Mouse (Mus musculus): Measurements from ENCODE around the gene Bdnf. TPM values are rescaled to one million over a fixed set of nuclear protein-coding genes. Genes with fewer than 3 reads are reported as not detected.

Bdnf gene
- polyA plus RNA-seq, 1 experiment, result not detected

DNA sequence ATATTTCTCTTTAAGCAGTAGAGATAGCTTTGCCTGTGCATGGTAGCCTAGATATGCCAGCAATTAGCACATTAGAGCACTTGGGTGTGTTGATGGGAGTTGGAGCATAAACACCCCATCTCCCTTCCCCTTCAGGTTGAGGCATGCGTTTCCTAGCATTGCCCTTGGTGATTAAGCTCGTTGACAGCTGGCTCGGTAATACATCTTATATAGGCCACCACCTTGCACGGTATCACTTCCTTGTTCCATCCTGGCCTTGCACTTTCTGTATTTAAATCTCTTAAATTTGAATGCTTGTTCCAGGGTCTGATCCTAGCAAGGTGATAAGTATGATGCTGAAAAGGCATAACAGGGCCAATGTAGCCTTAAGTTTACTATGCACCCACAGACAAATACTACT is 74.3 kb downstream of the Bdnf start:
- no peak for TF ChIP-seq GATA1 (IDR thresholded peaks at IDR 0.05; ENCODE audit: low read length)
- no peak for TF ChIP-seq TAL1 (IDR thresholded peaks at IDR 0.05; ENCODE audit: low read length)
- H3K36me3 ChIP-seq (ENCODE audit: control insufficient read depth), result no peaks in the 10 kb centered on the region
- H3K9me3 ChIP-seq (ENCODE audit: control insufficient read depth, low read length), result no peaks in the 10 kb centered on the region
- no peak overlapping the region for H3K4me3 ChIP-seq (replicated peaks)
- H3K4me1 ChIP-seq (ENCODE audit: control insufficient read depth), result no peaks in the 10 kb centered on the region
- no peaks in the 10 kb centered on the region for H3K27me3 ChIP-seq (ENCODE audit: control insufficient read depth)

- Histone ChIP-seq H3K27me3 (ENCODE audit: control insufficient read depth) (no peaks in the 10 kb centered on the region), H3K4me3 (replicated peaks) (no peak overlapping the region), H3K4me1 (ENCODE audit: control insufficient read depth) (no peaks in the 10 kb centered on the region), H3K9me3 (ENCODE audit: control insufficient read depth, low read length) (no peaks in the 10 kb centered on the region), H3K36me3 (ENCODE audit: control insufficient read depth) (no peaks in the 10 kb centered on the region)
- no peak for TF ChIP-seq GATA1 (IDR thresholded peaks at IDR 0.05; ENCODE audit: low read length)
- TF ChIP-seq TAL1 (IDR thresholded peaks at IDR 0.05; ENCODE audit: low read length), result no peak
Observed at GRCm38 (mm10) chr2:109749964-109750363, 75.5 kb downstream of the Bdnf start.

DNA sequence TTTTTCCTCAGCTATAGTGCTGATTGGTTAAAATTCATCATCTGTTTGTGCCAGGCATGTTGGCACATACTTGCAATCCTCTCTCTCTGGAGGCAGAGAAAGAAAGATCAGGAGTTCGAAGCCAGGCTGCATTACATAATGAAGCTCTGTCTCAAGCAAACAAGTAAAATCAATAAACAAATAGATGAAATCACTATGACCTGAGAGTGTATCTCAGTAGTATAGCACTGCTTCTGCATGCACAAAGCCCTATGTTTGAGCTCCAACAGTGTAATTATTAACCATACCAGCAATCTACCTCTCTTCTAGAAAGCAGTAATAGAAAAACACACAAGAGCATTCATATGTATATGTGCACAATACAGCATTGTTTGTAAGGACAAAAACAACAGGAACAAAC is 76.0 kb downstream of the Bdnf start:
- Histone ChIP-seq H3K9me3 (ENCODE audit: control insufficient read depth, low read length) (no peaks in the 10 kb centered on the region), H3K4me3 (replicated peaks) (no peak overlapping the region), H3K4me1 (ENCODE audit: control insufficient read depth) (no peaks in the 10 kb centered on the region), H3K36me3 (ENCODE audit: control insufficient read depth) (no peaks in the 10 kb centered on the region), H3K27me3 (ENCODE audit: control insufficient read depth) (no peaks in the 10 kb centered on the region)
- TF ChIP-seq GATA1 (IDR thresholded peaks at IDR 0.05; ENCODE audit: low read length) (no peak), TAL1 (IDR thresholded peaks at IDR 0.05; ENCODE audit: low read length) (no peak)

DNA sequence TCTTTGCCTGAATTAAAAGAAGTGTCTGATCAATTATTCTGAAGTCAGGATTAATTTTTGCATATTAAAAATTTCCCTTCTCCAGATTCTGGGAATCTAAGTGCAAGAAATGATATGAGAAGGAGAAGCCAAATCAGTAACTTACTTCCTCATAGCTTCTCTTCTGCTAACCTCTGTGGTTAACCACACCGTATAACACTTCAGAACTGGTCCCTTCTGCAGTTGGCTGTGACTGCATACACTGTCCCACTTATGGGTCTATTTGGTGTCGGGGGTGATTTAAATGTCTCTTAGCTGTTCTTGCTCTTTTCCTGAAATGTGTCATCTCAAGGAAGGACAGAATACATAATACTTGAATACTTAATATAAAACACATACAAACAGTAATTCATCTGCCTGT is 81.8 kb downstream of the Bdnf start:
- no peaks in the 10 kb centered on the region for H3K4me1 ChIP-seq (ENCODE audit: control insufficient read depth)
- H3K9me3 ChIP-seq (ENCODE audit: control insufficient read depth, low read length), result no peaks in the 10 kb centered on the region
- H3K36me3 ChIP-seq (ENCODE audit: control insufficient read depth), result no peaks in the 10 kb centered on the region
- H3K27me3 ChIP-seq (ENCODE audit: control insufficient read depth), result no peaks in the 10 kb centered on the region
- no peak for TF ChIP-seq TAL1 (IDR thresholded peaks at IDR 0.05; ENCODE audit: low read length)
- TF ChIP-seq GATA1 (IDR thresholded peaks at IDR 0.05; ENCODE audit: low read length), result no peak
- no peak overlapping the region for H3K4me3 ChIP-seq (replicated peaks)

GRCm38 (mm10) chr2:109766772-109767171 is 92.3 kb downstream of the Bdnf start:
- Histone ChIP-seq H3K27me3 (ENCODE audit: control insufficient read depth) (no peaks in the 10 kb centered on the region), H3K36me3 (ENCODE audit: control insufficient read depth) (no peaks in the 10 kb centered on the region), H3K4me3 (replicated peaks) (no peak overlapping the region), H3K9me3 (ENCODE audit: control insufficient read depth, low read length) (no peaks in the 10 kb centered on the region), H3K4me1 (ENCODE audit: control insufficient read depth) (no peaks in the 10 kb centered on the region)
- no peak for TF ChIP-seq TAL1 (IDR thresholded peaks at IDR 0.05; ENCODE audit: low read length)
- no peak for TF ChIP-seq GATA1 (IDR thresholded peaks at IDR 0.05; ENCODE audit: low read length)

DNA sequence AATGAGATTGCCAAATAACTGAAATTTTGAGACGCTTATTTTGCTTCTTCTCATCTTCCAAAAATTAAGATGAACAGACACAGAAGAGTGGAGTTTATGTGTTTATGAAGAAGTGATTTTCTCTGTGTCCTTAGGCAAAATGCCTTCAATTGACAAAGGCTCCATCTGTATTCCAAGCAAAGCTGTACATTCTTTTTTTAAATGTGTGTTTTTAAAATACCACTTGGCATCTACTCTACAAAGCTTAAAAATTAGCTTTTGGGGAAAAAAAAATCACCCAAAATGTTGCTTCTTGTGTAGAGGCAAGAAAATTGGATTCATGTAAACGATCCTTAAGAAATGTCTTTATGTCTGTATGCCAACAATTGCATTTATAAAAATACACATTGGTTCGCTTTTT is 94.3 kb downstream of the Bdnf start:
- Histone ChIP-seq H3K36me3 (ENCODE audit: control insufficient read depth) (no peaks in the 10 kb centered on the region), H3K4me3 (replicated peaks) (no peak overlapping the region), H3K9me3 (ENCODE audit: control insufficient read depth, low read length) (no peaks in the 10 kb centered on the region), H3K4me1 (ENCODE audit: control insufficient read depth) (no peaks in the 10 kb centered on the region), H3K27me3 (ENCODE audit: control insufficient read depth) (no peaks in the 10 kb centered on the region)
- TF ChIP-seq GATA1 (IDR thresholded peaks at IDR 0.05; ENCODE audit: low read length) (no peak), TAL1 (IDR thresholded peaks at IDR 0.05; ENCODE audit: low read length) (no peak)

GRCm38 (mm10) chr2:109776374-109776773 is 101.9 kb downstream of the Bdnf start:
- Histone ChIP-seq H3K9me3 (ENCODE audit: control insufficient read depth, low read length) (no peaks in the 10 kb centered on the region), H3K4me1 (ENCODE audit: control insufficient read depth) (no peaks in the 10 kb centered on the region), H3K4me3 (replicated peaks) (no peak overlapping the region), H3K36me3 (ENCODE audit: control insufficient read depth) (no peaks in the 10 kb centered on the region), H3K27me3 (ENCODE audit: control insufficient read depth) (no peaks in the 10 kb centered on the region)
- no peak for TF ChIP-seq TAL1 (IDR thresholded peaks at IDR 0.05; ENCODE audit: low read length)
- TF ChIP-seq GATA1 (IDR thresholded peaks at IDR 0.05; ENCODE audit: low read length), result no peak

Other genes with a start within 250 kb of the Bdnf start
- gene Lin7c, start 216.2 kb downstream of the Bdnf start, polyA plus RNA-seq (2012), result 0.03 and 0.04 TPM in 2 replicates
- gene Lgr4, start 242.9 kb downstream of the Bdnf start, polyA plus RNA-seq (2012), result 0.01 and 0.04 TPM in 2 replicates